21 mouse cellular contexts compared by ENCODE assay signal in genomic region chr10:43559313-43559712, GRCm38 (mm10). TPM values are rescaled to one million over a fixed set of nuclear protein-coding genes. Genes with fewer than 3 reads are reported as not detected.
DNase-seq lines count a peak whose midpoint lies in the region; ATAC-seq lines count a peak whose summit lies in the region.
"Had no signal": no experiment of that assay in that cellular context is flagged by ENCODE, and none has a peak within 500 bp of the region (broad histone marks: within the 10 kb centered on the region; RNA-seq: fewer than 3 reads in every experiment).

No protein-coding gene starts in this region.

- H3K4me1 ChIP-seq in forebrain, embryonic 13.5 days, result no peaks in the 10 kb centered on the region
- H3K4me1 ChIP-seq in forebrain, embryonic 11.5 days (replicated peaks; ENCODE audit: control insufficient read depth, insufficient read depth, low read length), result no peaks in the 10 kb centered on the region
- no peaks in the 10 kb centered on the region for H3K4me1 ChIP-seq in forebrain, embryonic 16.5 days (replicated peaks; ENCODE audit: control insufficient read depth, insufficient read depth, low read length)
- H3K4me1 ChIP-seq: embryonic facial prominence, embryonic 15.5 days; heart, embryonic 15.5 days; hindbrain, embryonic 13.5 days had no signal

- no peak overlapping the region for H3K4me2 ChIP-seq in forebrain, embryonic 13.5 days
- no peak overlapping the region for H3K4me2 ChIP-seq in forebrain, embryonic 11.5 days (ENCODE audit: low read depth, low read length, severe bottlenecking)
- no peak overlapping the region for H3K4me2 ChIP-seq in forebrain, embryonic 16.5 days (ENCODE audit: low read length)
- H3K4me2 ChIP-seq: embryonic facial prominence, embryonic 15.5 days; heart, embryonic 11.5 days; heart, embryonic 15.5 days; hindbrain, embryonic 13.5 days had no signal

- no peaks in the 10 kb centered on the region for H3K36me3 ChIP-seq in forebrain, embryonic 13.5 days (ENCODE audit: poor library complexity, severe bottlenecking)
- H3K36me3 ChIP-seq in forebrain, embryonic 11.5 days (ENCODE audit: control insufficient read depth, insufficient read depth, low read length), result no peaks in the 10 kb centered on the region
- H3K36me3 ChIP-seq in forebrain, embryonic 16.5 days (ENCODE audit: control insufficient read depth, insufficient read depth), result no peaks in the 10 kb centered on the region
- H3K36me3 ChIP-seq: embryonic facial prominence, embryonic 15.5 days; G1E; heart, embryonic 15.5 days; hindbrain, embryonic 13.5 days had no signal

- DNase-seq in forebrain, embryonic 11.5 days (ENCODE audit: low spot score), result no peak
- peak; percentile 38 to 55 for DNase-seq in right cerebral cortex, postnatal 10 days (ENCODE audit: low spot score in 2 of 2)
- DNase-seq in right cerebral cortex, postnatal 4 days, result no peak
- DNase-seq in layer of hippocampus, adult 8-10 months (ENCODE audit: low spot score in 2 of 2), result no peak
- DNase-seq: adrenal gland, postnatal 14 days; cerebellum, adult 18-20 months; embryo, embryonic 11 days; gastrocnemius, postnatal 14 days; heart, adult 2 months; heart, postnatal 14 days; kidney, adult 18-20 months had no signal

- ATAC-seq in forebrain, embryonic 13.5 days, result peak; percentile 48; the same call in 1 of the 2 replicates
- no peak for ATAC-seq in forebrain, embryonic 11.5 days (replicated peaks; ENCODE audit: low FRiP score)
- ATAC-seq in forebrain, embryonic 16.5 days, result peak; percentile 81
- ATAC-seq in megakaryocyte, adult 5-6 weeks (ENCODE audit: poor library complexity, severe bottlenecking), result no peak
- ATAC-seq: hindbrain, postnatal 0 days had no signal

- 80% methylated on average over 11 of the region's 11 CpGs for WGBS in forebrain, embryonic 13.5 days
- 77% methylated on average over 11 of the region's 11 CpGs for WGBS in forebrain, embryonic 11.5 days
- 63% methylated on average over 11 of the region's 11 CpGs for WGBS in forebrain, embryonic 16.5 days

- H3K9me3 ChIP-seq in forebrain, embryonic 13.5 days (replicated peaks), result no peaks in the 10 kb centered on the region
- no peaks in the 10 kb centered on the region for H3K9me3 ChIP-seq in forebrain, embryonic 11.5 days (ENCODE audit: control insufficient read depth, low read length)
- no peaks in the 10 kb centered on the region for H3K9me3 ChIP-seq in forebrain, embryonic 16.5 days (ENCODE audit: control insufficient read depth, low read length)
- H3K9me3 ChIP-seq: embryonic facial prominence, embryonic 15.5 days; G1E; heart, embryonic 15.5 days; hindbrain, embryonic 13.5 days had no signal

- no peak overlapping the region for H3K9ac ChIP-seq in forebrain, embryonic 13.5 days
- H3K9ac ChIP-seq in forebrain, embryonic 11.5 days (ENCODE audit: low read length), result no peak overlapping the region
- H3K9ac ChIP-seq in forebrain, embryonic 16.5 days (replicated peaks; ENCODE audit: low read depth, low read length), result no peak overlapping the region
- H3K9ac ChIP-seq: embryonic facial prominence, embryonic 15.5 days; heart, embryonic 15.5 days; hindbrain, embryonic 13.5 days had no signal

- no peak overlapping the region for H3K27ac ChIP-seq in forebrain, embryonic 13.5 days
- H3K27ac ChIP-seq in forebrain, embryonic 11.5 days (ENCODE audit: low read depth, low read length), result no peak overlapping the region
- no peak overlapping the region for H3K27ac ChIP-seq in forebrain, embryonic 16.5 days (ENCODE audit: low read length)
- H3K27ac ChIP-seq: embryonic facial prominence, embryonic 15.5 days; heart, adult 2 months; heart, embryonic 15.5 days; hindbrain, embryonic 13.5 days; hindbrain, postnatal 0 days had no signal

- H3K27me3 ChIP-seq in forebrain, embryonic 13.5 days, result no peaks in the 10 kb centered on the region
- H3K27me3 ChIP-seq in forebrain, embryonic 11.5 days (ENCODE audit: control insufficient read depth, insufficient read depth, low read length), result no peaks in the 10 kb centered on the region
- no peaks in the 10 kb centered on the region for H3K27me3 ChIP-seq in forebrain, embryonic 16.5 days (replicated peaks; ENCODE audit: control insufficient read depth, insufficient read depth, low read length)
- H3K27me3 ChIP-seq: embryonic facial prominence, embryonic 15.5 days; heart, embryonic 15.5 days; hindbrain, embryonic 13.5 days had no signal

- no peak overlapping the region for H3K4me3 ChIP-seq in forebrain, embryonic 13.5 days
- H3K4me3 ChIP-seq in forebrain, embryonic 11.5 days (ENCODE audit: low read depth, low read length), result no peak overlapping the region
- no peak overlapping the region for H3K4me3 ChIP-seq in forebrain, embryonic 16.5 days (replicated peaks; ENCODE audit: low read length)
- H3K4me3 ChIP-seq: embryonic facial prominence, embryonic 15.5 days; erythroblast, embryonic 14.5 days; heart, adult 2 months; heart, embryonic 15.5 days; hindbrain, embryonic 13.5 days had no signal

RNA-seq across cellular contexts. Expression of gene 1700021F05Rik, which starts 18.5 kb away (rescaled TPM):
- 63.0 and 65.2 TPM in 2 replicates for polyA plus RNA-seq in forebrain, embryonic 13.5 days (2015; fragmentation: Nextera tagmentation; extraction: Ambion mirVana)
- polyA plus RNA-seq in forebrain, embryonic 11.5 days (2014; fragmentation: Nextera tagmentation; extraction: Ambion mirVana), result 59.0 and 69.7 TPM in 2 replicates
- 74.2 and 75.8 TPM in 2 replicates for polyA plus RNA-seq in forebrain, embryonic 16.5 days (2015; fragmentation: Nextera tagmentation; extraction: Ambion mirVana)
- total RNA-seq in megakaryocyte, adult 5-6 weeks (2015), result 23.9 and 24.9 TPM in 2 replicates
- total RNA-seq in megakaryocyte, adult 5-6 weeks (2017), result 44.7 and 57.8 TPM in 2 replicates
- total RNA-seq in layer of hippocampus, adult 8-10 months (2022), result 10 to 100 TPM; 33.9 to 44.5 (median 41.1) TPM

RNA-seq across cellular contexts. Expression of gene Cd24a, which starts 18.8 kb away (rescaled TPM):
- polyA plus RNA-seq in forebrain, embryonic 13.5 days (2015; fragmentation: Nextera tagmentation; extraction: Ambion mirVana), result 700 and 710 TPM in 2 replicates
- polyA plus RNA-seq in forebrain, embryonic 11.5 days (2014; fragmentation: Nextera tagmentation; extraction: Ambion mirVana), result 342 and 364 TPM in 2 replicates
- 918 and 1,051 TPM in 2 replicates for polyA plus RNA-seq in forebrain, embryonic 16.5 days (2015; fragmentation: Nextera tagmentation; extraction: Ambion mirVana)
- 469 and 474 TPM in 2 replicates for total RNA-seq in megakaryocyte, adult 5-6 weeks (2015)
- total RNA-seq in megakaryocyte, adult 5-6 weeks (2017), result 421 and 545 TPM in 2 replicates
- total RNA-seq in layer of hippocampus, adult 8-10 months (2022), result 10 to 100 TPM in 3 of 4 experiments, 1 to 10 TPM in 1; 7.3 to 13.6 (median 12.1) TPM

RNA-seq across cellular contexts. Expression of gene Gm9803, which starts 35.4 kb away (rescaled TPM):
- 19.4 and 23.4 TPM in 2 replicates for polyA plus RNA-seq in forebrain, embryonic 13.5 days (2015; fragmentation: Nextera tagmentation; extraction: Ambion mirVana)
- polyA plus RNA-seq in forebrain, embryonic 11.5 days (2014; fragmentation: Nextera tagmentation; extraction: Ambion mirVana), result 11.1 and 12.2 TPM in 2 replicates
- 23.0 TPM in 2 replicates for polyA plus RNA-seq in forebrain, embryonic 16.5 days (2015; fragmentation: Nextera tagmentation; extraction: Ambion mirVana)
- total RNA-seq in megakaryocyte, adult 5-6 weeks (2015), result 3.6 and 6.0 TPM in 2 replicates
- total RNA-seq in megakaryocyte, adult 5-6 weeks (2017), result 1.7 and 2.1 TPM in 2 replicates
- 10 to 100 TPM in 2 of 4 experiments, 1 to 10 TPM in 2; 6.6 to 17.1 (median 11.8) TPM for total RNA-seq in layer of hippocampus, adult 8-10 months (2022)

Comparison
In these comparisons a context has a peak if more than half of its experiments do, and no peak if none do; other contexts are left out.
1. ATAC-seq: peak in forebrain, embryonic 13.5 days (single experiment) and forebrain, embryonic 16.5 days (single experiment); none in forebrain, embryonic 11.5 days (single experiment) and megakaryocyte, adult 5-6 weeks (single experiment).
2. DNase-seq: peak in right cerebral cortex, postnatal 10 days (2 of 2); none in forebrain, embryonic 11.5 days (single experiment), right cerebral cortex, postnatal 4 days (single experiment) and layer of hippocampus, adult 8-10 months (0 of 2).